8 mouse cellular contexts compared by ENCODE assay signal in genomic region chr8:84742171-84743053, GRCm38 (mm10). TPM values are rescaled to one million over a fixed set of nuclear protein-coding genes. Genes with fewer than 3 reads are reported as not detected.
DNase-seq lines count a peak whose midpoint lies in the region; ATAC-seq and TF ChIP-seq lines count a peak whose summit lies in the region.

No protein-coding gene starts in this region.

- peak; percentile 67 for ATAC-seq in intestine, embryonic 16.5 days
- ATAC-seq in midbrain, postnatal 0 days (ENCODE audit: low FRiP score), result no peak

- no peak for TF ChIP-seq CTCF in cerebellum, adult 2 months (IDR thresholded peaks at IDR 0.05; ENCODE audit: borderline replicate concordance, insufficient read depth, low read depth, low read length)
- TF ChIP-seq CTCF in midbrain, postnatal 0 days (IDR thresholded peaks at IDR 0.05), result no peak

- no peaks in the 10 kb centered on the region for H3K9me3 ChIP-seq in intestine, embryonic 16.5 days (ENCODE audit: control insufficient read depth, low read length)
- H3K9me3 ChIP-seq in midbrain, postnatal 0 days (ENCODE audit: low read length), result no peaks in the 10 kb centered on the region

- H3K4me3 ChIP-seq in cerebellum, adult 2 months (replicated peaks; ENCODE audit: insufficient read depth, low read depth, low read length), result no peak overlapping the region
- peak overlapping the region; percentile 11; the same call in 1 of the 2 replicates for H3K4me3 ChIP-seq in intestine, embryonic 16.5 days (ENCODE audit: low read length)
- H3K4me3 ChIP-seq in midbrain, postnatal 0 days (ENCODE audit: low read depth, low read length), result no peak overlapping the region

- peak in 1 of 2 experiments; percentile 34 for DNase-seq in cerebellum, adult 2 months
- DNase-seq in cerebellum, adult 11 months, result no peak
- DNase-seq in embryo, embryonic 10.5 days (ENCODE audit: low spot score), result peak; percentile 83
- DNase-seq in heart, adult 11 months, result peak; percentile 98
- DNase-seq in midbrain, postnatal 0 days (ENCODE audit: low spot score), result peak; percentile 56
- no peak for DNase-seq in B cell, adult 2 months
- DNase-seq in adrenal gland, postnatal 4 days (ENCODE audit: low spot score in 2 of 2), result no peak

- H3K27me3 ChIP-seq in cerebellum, adult 2 months (ENCODE audit: control insufficient read depth, insufficient read depth, low read length), result no peaks in the 10 kb centered on the region
- H3K27me3 ChIP-seq in intestine, embryonic 16.5 days (replicated peaks; ENCODE audit: control insufficient read depth, insufficient read depth, low read length), result peaks cover 6% of the 10 kb centered on the region; the same call in 1 of the 2 replicates
- peaks cover 26% of the 10 kb centered on the region for H3K27me3 ChIP-seq in midbrain, postnatal 0 days (ENCODE audit: insufficient read depth, low read length)

- H3K36me3 ChIP-seq in intestine, embryonic 16.5 days (ENCODE audit: control insufficient read depth, insufficient read depth, low read length), result no peaks in the 10 kb centered on the region
- no peaks in the 10 kb centered on the region for H3K36me3 ChIP-seq in midbrain, postnatal 0 days (ENCODE audit: insufficient read depth, low read length)

- peak overlapping the region; percentile 62 for H3K27ac ChIP-seq in cerebellum, adult 2 months (ENCODE audit: insufficient read depth, low read length)
- H3K27ac ChIP-seq in intestine, embryonic 16.5 days (ENCODE audit: low read length), result peak overlapping the region; percentile 75
- no peak overlapping the region for H3K27ac ChIP-seq in midbrain, postnatal 0 days (ENCODE audit: low read depth, low read length)

- no peak for TF ChIP-seq POLR2A in cerebellum, adult 2 months (IDR thresholded peaks at IDR 0.05; ENCODE audit: borderline replicate concordance, insufficient read depth, low read length)

- H3K4me1 ChIP-seq in cerebellum, adult 2 months (ENCODE audit: control insufficient read depth, insufficient read depth, low read length), result peaks cover 91% of the 10 kb centered on the region
- H3K4me1 ChIP-seq in intestine, embryonic 16.5 days (ENCODE audit: control insufficient read depth, insufficient read depth, low read length), result peaks cover 76% of the 10 kb centered on the region
- H3K4me1 ChIP-seq in midbrain, postnatal 0 days (ENCODE audit: insufficient read depth, low read length), result no peaks in the 10 kb centered on the region

- peak overlapping the region; percentile 48 for H3K9ac ChIP-seq in intestine, embryonic 16.5 days (ENCODE audit: low read depth, low read length)
- H3K9ac ChIP-seq in midbrain, postnatal 0 days (replicated peaks; ENCODE audit: low read length, poor library complexity, severe bottlenecking), result no peak overlapping the region

- H3K4me2 ChIP-seq in intestine, embryonic 16.5 days (ENCODE audit: low read depth, low read length), result peak overlapping the region; percentile 27
- no peak overlapping the region for H3K4me2 ChIP-seq in midbrain, postnatal 0 days (ENCODE audit: low read depth, low read length, poor library complexity, severe bottlenecking)

- WGBS in cerebellum, adult 2 months, result 21% methylated on average over 32 of the region's 32 CpGs
- WGBS in intestine, embryonic 16.5 days, result 29% methylated on average over 32 of the region's 32 CpGs
- 14% methylated on average over 31 of the region's 32 CpGs for WGBS in midbrain, postnatal 0 days

RNA-seq across cellular contexts. Expression of gene G430095P16Rik, which starts 19.6 kb away (rescaled TPM):
- polyA plus RNA-seq in cerebellum, adult 2 months (2012; rRNA removed), result 0.27 and 0.33 TPM in 2 replicates
- polyA plus RNA-seq in intestine, embryonic 16.5 days (2015; fragmentation: Nextera tagmentation; extraction: Ambion mirVana), result 2.0 and 2.6 TPM in 2 replicates
- total RNA-seq in midbrain, postnatal 0 days (2014; rRNA removed), result not detected in 2 replicates
- polyA plus RNA-seq in midbrain, postnatal 0 days (2015; fragmentation: Nextera tagmentation; extraction: Ambion mirVana), result 0.39 and 0.71 TPM in 2 replicates
- 1 to 10 TPM; 1.2 TPM for total RNA-seq in adrenal gland, postnatal 4 days (2021)

RNA-seq across cellular contexts. Expression of gene Lyl1, which starts 41.2 kb away (rescaled TPM):
- polyA plus RNA-seq in cerebellum, adult 2 months (2012; rRNA removed), result 1.7 TPM in 2 replicates
- polyA plus RNA-seq in intestine, embryonic 16.5 days (2015; fragmentation: Nextera tagmentation; extraction: Ambion mirVana), result 4.9 and 5.0 TPM in 2 replicates
- 4.6 and 4.8 TPM in 2 replicates for total RNA-seq in midbrain, postnatal 0 days (2014; rRNA removed)
- polyA plus RNA-seq in midbrain, postnatal 0 days (2015; fragmentation: Nextera tagmentation; extraction: Ambion mirVana), result 2.0 and 2.8 TPM in 2 replicates
- 1 to 10 TPM; 6.5 to 7.2 TPM for total RNA-seq in adrenal gland, postnatal 4 days (2021)

RNA-seq across cellular contexts. Expression of gene Nacc1, which starts 54.8 kb away (rescaled TPM):
- polyA plus RNA-seq in cerebellum, adult 2 months (2012; rRNA removed), result 91.0 and 93.9 TPM in 2 replicates
- polyA plus RNA-seq in intestine, embryonic 16.5 days (2015; fragmentation: Nextera tagmentation; extraction: Ambion mirVana), result 11.0 and 14.8 TPM in 2 replicates
- 87.2 and 102 TPM in 2 replicates for total RNA-seq in midbrain, postnatal 0 days (2014; rRNA removed)
- polyA plus RNA-seq in midbrain, postnatal 0 days (2015; fragmentation: Nextera tagmentation; extraction: Ambion mirVana), result 13.7 and 13.8 TPM in 2 replicates
- total RNA-seq in adrenal gland, postnatal 4 days (2021), result 10 to 100 TPM; 88.9 to 89.0 TPM

RNA-seq across cellular contexts. Expression of gene Trmt1, which starts 56.3 kb away (rescaled TPM):
- polyA plus RNA-seq in cerebellum, adult 2 months (2012; rRNA removed), result 144 and 148 TPM in 2 replicates
- polyA plus RNA-seq in intestine, embryonic 16.5 days (2015; fragmentation: Nextera tagmentation; extraction: Ambion mirVana), result 60.0 and 67.1 TPM in 2 replicates
- total RNA-seq in midbrain, postnatal 0 days (2014; rRNA removed), result 88.5 and 99.5 TPM in 2 replicates
- 74.2 and 75.0 TPM in 2 replicates for polyA plus RNA-seq in midbrain, postnatal 0 days (2015; fragmentation: Nextera tagmentation; extraction: Ambion mirVana)
- total RNA-seq in adrenal gland, postnatal 4 days (2021), result 100 to 1,000 TPM; 122 to 124 TPM

RNA-seq across cellular contexts. Expression of gene Nfix, which starts 57.7 kb away (rescaled TPM):
- polyA plus RNA-seq in cerebellum, adult 2 months (2012; rRNA removed), result 98.5 and 105 TPM in 2 replicates
- 9.7 and 11.8 TPM in 2 replicates for polyA plus RNA-seq in intestine, embryonic 16.5 days (2015; fragmentation: Nextera tagmentation; extraction: Ambion mirVana)
- total RNA-seq in midbrain, postnatal 0 days (2014; rRNA removed), result 40.1 and 62.5 TPM in 2 replicates
- polyA plus RNA-seq in midbrain, postnatal 0 days (2015; fragmentation: Nextera tagmentation; extraction: Ambion mirVana), result 41.7 and 53.7 TPM in 2 replicates
- total RNA-seq in adrenal gland, postnatal 4 days (2021), result 100 to 1,000 TPM; 134 to 137 TPM

Comparison
In these comparisons a context has a peak if more than half of its experiments do, and no peak if none do; other contexts are left out.
1. DNase-seq: peak in embryo, embryonic 10.5 days (single experiment), heart, adult 11 months (single experiment) and midbrain, postnatal 0 days (single experiment); none in cerebellum, adult 11 months (single experiment), B cell, adult 2 months (0 of 2) and adrenal gland, postnatal 4 days (0 of 2).